Mouse (Mus musculus) adrenal gland, adult 18-20 months (tissue): ENCODE data around the gene Ncor1. TPM values are rescaled to one million over a fixed set of nuclear protein-coding genes. Genes with fewer than 3 reads are reported as not detected.
"Not testable (repeated sequence)": the region's sequence is repeated elsewhere in the genome, so short reads cannot be mapped to it uniquely, and the experiment has no call there.

Source experiments
- DNase-seq, 2 experiments: peaks; one replicate each; pipeline ENCODE4 v3.0.0; 2021 to 2022; ENCODE audit warnings: low spot score in 2 of 2
- total RNA-seq, 2 experiments: library from RNA; stranded (reverse); gene quantifications; 1 replicate in 1 of 2; 2 replicates in 1 of 2; pipeline ENCODE4 v1.2.3; 2021

Ncor1 gene
- total RNA-seq, 2 experiments from 2014 or later: 185 to 200 TPM

DNA sequence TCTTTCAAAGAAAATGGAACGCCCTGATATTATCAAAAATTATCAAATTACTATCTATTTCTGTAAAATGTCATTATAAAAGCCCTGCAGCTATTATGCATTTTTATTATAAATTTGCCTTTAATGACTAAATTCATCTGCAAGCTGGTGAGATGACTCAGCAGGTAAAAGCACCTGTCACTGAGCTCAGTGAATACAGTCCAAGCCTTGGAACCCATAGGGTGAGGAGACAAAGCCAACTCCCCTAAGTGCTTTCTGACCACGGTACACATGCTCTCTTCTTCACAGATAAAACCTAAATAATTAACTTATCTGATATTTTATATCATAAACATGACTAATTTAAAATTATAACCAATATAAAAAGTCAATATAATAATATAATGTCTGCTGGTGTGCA lies 86.6 kb downstream of the Ncor1 start:
- no peak for DNase-seq

DNA sequence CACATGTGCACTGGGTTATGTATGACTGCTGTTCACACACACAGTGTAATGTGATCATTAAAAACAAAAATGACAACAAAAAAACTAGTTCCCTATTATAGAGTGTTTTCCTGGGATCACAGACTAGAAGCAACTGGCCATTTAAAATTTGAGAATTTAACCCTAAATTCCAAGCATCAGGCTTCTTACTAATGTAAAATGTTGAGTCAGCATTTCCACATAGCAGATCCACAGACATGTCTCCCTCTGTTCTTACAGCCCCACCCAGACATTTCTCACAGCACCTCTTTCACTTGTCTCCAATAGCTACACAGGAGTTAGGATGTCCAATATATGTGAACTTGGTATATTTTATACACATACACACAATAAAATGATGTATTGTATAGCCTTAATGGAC lies 88.4 kb downstream of the Ncor1 start:
- DNase-seq: no peak

DNA sequence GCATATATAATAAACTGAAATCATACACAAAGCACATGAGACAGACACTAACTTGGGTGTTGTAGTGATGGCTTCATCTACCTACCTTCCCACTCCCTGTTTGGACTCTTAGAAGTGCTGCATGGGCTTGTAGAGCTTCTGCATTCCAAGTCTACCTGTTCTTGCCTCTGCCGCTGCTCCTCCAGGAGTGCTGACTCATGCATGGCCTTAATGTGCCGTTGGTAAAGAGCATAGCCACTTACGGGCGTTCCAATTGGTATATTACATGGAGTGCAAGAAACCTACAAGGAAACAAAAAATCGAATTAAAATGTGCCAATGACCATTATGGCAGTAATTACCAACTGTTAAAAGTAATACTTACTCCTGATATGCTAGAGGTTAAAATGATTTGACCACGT lies 91.5 kb downstream of the Ncor1 start:
- DNase-seq: no peak

DNA sequence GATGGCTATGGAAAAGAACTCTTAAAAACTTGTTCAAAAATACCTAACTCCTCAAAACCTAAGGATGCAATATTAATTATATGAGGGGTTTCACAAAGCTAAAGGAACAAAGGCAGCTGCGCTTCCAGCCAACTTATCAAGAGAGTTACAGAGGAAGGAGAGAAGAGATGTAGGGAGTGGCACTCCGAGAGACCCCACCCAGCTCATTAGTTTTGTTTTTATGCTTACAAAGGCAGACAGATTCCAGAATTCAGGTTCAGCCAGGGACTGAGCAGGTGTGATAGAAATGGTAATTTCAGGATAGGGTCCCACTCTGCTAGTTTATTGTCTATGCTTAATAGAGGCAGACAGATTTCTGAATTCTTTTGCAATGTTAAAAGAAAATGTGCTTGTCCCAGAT lies 103.1 kb downstream of the Ncor1 start:
- no peak for DNase-seq

DNA sequence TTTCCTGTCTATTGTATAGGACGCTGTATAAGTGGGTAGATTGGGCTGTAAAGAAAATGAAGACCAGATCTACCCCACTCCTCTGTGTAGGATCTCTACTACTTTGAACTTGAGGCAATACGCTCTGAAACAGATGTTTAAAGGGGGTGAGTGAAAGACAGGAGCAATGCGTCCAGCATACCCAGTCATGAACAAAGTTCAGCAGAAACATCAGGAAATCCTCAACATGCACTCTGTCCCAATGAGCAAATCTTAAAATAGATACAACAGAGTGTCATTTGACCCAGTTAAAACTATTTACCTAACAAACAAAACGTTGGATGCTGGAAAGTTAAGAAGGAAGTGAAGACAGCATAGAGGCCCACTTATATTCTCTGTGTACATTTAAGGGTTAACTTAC lies 106.4 kb downstream of the Ncor1 start:
- DNase-seq: no peak

DNA sequence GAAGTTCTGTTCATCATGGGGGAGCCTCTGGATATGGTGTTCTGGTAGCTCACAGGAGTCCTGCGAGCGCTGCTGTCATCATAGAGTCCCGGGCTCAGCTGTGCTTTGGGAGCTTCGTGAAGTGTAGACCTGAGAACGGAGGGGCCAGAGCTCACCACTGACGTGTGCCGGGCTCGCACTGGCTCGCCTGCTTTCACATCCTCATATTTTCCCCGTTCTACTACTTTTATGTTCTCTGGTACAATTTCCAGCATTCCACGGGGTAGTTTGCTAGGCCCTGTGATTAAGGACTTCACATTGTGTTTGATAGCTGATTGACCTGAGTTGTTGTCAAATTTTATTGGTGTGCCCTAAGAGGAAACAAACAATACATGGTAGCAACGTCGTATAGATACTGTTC lies 115.3 kb downstream of the Ncor1 start:
- no peak for DNase-seq

DNA sequence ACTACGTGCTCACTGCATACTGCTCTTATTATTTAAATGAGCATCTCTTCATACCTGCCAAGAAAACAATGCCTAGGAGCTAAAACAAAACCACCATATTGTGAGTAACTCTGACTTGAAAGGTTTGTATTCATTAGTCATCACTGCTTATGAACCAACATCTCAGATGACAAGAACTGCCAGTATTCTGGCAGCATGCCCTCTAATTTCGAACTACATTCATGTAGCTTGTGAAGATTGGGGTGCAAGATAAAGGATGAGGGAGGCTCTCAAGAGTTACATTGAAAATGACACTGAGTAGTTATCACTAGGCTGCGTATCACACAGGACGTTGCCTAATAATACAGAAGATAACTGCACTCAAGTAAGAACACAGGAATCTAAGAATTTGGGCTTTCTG lies 126.1 kb downstream of the Ncor1 start:
- no peak for DNase-seq

DNA sequence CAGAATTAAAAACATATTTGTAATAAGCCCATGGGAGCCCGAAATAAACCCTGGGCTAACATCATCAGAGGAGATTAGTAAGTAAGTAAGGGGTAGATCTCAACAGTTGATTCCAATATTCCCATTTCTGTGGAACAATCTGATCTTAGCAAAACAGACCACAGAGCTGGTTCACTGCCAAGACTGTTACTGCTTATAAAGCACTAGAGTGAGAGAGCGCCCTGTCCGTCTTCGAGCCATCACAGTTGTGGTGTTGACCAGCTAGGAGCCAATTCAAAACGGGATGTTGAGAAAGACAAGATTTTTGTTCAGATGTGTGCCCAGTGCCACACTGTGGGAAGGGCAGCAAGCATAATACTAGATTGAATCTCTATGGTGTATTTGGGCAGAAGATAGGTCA lies 127.2 kb downstream of the Ncor1 start:
- no peak for DNase-seq

DNA sequence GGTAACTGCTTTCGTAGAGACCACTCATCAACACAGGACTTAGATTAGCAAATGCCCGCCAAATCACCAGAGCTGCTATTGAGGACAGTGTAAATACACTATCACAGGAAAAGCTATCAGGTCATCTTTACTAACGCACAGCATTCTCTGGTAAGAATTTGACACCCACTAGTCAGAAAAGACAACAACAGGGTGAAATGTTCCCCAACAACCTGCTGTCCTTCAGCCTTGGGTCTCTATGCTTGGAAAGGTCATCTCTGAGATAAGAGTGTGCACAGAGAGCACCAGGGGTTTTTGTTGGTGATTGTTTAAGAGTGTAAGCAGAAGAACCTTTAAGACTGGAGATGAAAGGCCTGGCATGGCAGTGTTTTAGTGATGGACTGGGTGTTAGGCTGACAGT lies 134.7 kb downstream of the Ncor1 start:
- DNase-seq: no peak

DNA sequence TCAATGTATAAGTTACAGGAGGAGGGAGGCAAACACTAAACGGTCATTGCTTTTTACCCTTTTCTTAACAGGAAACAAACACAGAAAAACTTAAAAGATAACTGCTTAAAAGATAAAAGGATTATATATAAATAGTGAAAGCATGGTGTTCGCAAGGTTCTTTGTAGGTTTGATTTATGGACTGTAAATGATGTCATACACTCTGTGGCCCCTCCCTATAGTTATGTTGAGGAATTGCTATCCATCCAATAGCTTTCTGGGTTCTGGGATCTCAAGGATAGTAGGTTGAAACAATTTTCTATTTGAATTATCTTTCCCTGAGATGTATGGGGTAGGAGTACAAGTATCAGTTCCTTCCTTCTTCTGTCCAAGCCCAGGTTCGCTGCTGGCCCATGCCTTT lies 138.2 kb downstream of the Ncor1 start:
- DNase-seq: no peak

DNA sequence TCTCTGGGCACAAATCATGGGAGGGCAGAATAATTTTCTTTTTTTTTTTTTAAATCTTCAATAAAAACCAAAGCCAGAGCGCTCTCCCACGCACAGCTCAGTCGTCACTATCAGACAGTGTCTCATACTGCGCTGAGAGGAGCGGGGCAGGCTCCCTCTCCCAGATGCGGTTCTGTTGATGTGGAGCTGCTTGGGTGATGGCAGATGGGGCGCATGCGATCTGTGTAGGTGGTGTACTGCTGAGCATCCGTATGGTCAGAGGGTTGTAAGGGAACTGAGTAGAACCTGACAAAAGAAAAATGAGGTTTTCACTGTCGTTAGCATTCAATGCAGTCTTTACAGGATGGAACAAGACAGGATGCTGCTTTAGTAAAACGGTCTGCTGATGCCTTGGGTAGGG lies 140.6 kb downstream of the Ncor1 start:
- no peak for DNase-seq

DNA sequence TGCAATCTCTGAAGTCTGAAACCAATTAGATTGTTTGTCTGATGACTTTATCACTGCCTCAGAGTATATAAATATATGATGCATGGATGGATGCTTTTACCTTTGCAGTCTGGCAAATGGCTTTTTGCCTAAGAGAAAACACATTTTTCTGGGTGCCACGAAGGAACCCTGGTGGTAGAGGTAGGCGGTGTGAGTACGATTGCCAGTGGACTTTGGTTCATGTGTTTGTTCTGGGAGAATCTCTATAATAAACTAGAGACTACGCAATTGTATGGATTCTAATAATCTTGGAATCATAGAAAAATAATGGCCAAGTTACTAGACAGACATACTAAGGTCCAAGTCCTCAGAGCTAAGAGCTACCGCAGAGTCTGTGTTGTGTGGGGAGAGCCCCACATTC lies 143.4 kb downstream of the Ncor1 start:
- DNase-seq: no peak

DNA sequence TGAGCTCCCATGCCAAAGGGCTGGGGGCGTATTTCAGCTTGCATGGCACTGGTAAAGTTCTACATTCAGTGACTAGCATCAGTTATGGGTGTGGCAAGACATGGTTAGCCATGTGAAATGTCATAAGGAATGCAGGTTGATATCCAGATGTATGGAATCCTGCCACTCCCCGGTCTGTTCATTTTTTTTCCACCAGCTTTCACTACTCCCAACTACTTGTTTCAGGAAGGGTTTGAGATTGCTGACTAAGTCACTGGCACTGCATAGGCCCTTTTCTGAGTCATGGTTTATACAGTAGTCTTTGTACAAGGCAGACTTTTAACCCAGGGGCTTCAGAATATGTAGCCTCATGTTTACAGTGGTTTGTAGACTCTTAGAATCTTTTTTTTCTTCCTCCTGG lies 149.0 kb downstream of the Ncor1 start:
- no peak for DNase-seq

DNA sequence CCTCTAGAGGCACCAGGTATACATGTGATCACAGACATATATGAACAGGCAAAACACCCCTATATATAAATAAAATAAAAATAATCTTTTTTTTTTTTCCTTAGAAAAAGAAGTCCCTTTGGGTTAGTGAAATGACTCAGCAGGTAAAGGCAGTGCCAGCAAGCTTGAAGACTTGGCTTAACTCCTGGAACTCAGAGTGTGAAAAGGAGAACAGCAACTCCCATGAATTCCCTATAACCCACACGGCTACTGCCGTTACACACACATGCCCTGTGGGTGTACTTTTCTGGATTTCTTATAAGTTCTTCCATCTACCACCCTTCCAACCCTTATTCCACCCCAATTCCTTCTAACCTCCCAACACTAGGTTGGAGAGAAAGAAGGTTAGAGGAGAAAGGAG lies 152.5 kb downstream of the Ncor1 start:
- no peak for DNase-seq

DNA sequence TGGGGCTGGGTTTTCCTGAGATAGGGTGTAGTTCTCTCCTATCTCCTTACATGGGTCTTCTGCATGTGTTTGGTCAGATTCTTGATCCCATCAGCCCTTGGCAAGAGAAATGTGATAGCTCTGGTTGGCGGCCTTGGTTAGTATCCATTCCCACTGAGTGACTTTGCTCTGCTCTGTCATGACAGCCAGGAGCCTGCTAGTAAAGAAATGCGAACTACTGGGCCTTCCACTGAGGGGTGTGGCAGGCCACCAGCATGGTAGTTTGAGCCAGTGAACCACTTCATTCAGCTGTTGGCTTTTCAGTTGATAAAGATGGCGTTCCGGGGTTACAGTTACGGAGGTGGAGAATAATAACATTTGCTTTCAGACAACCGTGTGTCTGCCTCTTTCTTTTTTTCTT lies 159.5 kb downstream of the Ncor1 start:
- no peak for DNase-seq

DNA sequence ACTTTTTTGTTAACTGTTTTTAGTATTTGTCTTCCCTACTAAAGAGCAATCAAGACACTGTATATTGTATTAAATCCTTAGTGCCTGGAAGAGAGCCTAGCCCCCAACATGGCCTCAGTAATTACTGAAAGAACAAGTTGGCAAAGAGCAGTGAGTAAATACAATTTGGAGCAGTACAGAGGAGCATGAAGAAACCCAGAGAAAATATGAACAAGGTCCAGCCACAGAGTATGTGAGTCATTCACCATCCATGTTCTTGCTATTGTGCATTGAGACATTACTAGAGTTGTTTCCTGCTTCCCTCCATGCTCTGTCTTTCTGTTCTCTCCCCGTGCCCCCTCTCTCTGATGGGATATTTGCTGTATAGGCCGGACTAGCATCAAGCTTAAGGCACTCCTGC lies 164.2 kb downstream of the Ncor1 start:
- no peak for DNase-seq

DNA sequence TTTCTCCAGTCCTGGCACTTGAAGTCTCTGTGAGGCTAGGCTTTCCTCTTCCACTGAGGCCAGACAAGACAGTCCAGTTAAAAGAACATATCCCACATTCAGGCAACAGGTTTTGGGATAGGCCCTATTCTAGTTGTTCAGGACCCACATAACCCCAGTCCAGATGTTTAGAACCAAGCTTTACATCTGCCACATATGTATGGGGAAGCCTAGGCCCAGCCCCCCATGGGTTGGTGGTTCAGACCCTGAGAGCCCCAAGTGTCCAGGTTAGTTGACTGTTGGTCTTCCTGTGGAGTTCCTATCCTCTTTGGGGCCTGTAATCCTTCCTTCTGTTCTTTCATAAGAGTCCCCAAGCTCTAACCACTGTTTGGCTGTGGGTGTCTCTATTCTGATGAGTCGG lies 170.6 kb downstream of the Ncor1 start:
- no peak for DNase-seq

DNA sequence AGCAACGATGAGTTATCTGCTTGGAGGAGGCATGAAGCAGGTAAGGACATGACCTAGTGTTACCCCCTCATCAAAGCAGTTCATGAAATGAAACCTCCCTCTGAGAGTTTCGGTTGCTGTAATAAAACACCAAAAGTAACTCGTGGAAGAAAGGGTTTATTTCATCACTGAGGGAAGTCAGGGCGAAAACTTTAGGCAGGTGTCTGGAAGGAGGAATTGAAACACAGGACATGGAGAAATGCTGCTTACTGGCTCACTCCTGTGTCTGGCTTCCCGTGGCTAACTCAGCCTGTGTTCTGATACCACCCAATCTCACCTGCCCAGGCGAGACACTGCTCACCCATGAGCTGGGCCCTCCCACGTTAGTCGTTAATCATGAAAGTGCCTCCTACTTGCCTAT lies 173.3 kb downstream of the Ncor1 start:
- no peak for DNase-seq

DNA sequence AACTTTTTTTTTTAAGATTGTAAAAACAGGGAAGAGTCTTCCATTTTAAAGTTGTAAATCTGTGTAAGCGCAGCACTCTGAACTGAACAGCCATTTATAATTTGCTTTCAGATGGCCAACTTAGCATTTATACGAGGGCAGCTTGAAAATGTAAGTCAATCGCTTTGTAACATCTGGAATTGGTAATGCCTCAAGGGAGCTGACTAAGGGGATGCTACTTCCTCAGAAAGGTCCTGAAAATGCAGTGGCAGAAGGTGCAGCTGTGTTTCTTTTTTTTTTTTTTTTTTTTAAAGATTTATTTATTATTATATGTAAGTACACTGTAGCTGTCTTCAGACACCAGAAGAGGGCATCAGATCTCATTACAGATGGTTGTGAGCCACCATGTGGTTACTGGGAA lies 174.3 kb downstream of the Ncor1 start:
- DNase-seq: not testable (repeated sequence)

DNA sequence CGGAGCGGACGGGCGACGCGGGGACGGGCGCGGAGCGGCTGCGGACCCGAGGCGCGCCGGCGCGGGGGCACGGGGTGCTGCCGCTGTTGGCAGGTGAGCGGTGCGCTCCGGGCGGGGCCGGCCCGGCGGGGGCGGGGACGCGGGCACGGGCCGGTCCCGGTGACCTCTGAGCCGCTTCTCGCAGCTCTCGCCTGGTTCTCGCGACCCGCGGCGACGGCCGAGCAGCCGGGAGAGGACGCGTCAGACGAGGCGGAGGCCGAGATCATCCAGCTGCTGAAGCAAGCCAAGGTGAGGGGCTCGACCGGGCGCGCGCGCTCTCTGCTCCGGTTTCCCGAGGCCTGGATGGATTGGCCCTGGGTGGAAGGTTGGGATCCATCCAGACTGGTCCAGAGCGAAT lies 176.7 kb downstream of the Ncor1 start:
- DNase-seq: peak in 1 of 2 experiments; percentile 76

DNA sequence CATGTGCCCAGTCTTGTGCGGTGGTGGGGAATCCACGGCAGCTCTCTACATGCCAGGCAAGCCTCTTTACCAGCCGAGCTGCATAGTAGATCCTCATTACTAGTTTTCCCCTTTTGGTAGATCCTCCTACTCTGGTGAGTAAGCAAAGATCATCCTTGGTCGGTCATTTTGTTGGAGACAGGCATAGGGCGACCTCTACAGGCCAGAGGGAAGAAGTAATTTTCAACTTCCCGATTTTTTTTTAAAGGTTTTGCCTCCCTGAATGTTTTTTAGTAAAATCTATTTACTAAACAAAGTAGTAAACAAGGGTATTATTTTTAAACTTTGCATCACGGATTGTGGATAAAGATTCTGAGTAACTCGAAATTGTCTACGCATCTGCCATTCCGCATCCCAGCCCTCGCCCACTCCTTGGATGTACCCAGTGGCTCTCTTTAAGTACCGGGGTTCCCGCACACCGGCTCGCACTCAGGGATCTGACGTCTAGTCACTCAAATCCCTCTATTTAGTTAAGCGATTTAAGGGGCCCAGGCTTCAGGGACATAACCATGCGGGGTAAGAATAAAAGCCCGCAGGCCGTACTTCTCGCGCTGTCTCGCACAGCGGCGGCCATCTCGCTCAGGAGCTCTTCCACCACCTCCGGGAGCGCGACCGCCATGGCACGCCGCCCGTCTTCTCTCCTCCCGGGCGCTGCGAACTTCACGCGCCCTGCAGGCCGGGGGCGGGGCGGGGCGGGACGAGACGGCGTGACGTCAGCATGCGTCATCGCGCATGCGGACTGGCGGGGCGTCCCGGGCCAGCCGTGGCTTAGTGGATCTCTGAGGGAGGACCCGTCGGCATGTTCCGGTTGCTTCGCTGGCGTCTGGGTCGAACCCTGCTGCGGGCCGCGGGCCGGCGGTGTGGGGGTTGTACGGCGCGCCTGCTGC lies 177.4 kb downstream of the Ncor1 start, which contains the start of the genes Zswim7 and Ttc19:
Gene Zswim7 (minus strand): TSS at position 701 of the 926 bp plus-strand sequence.
Gene Ttc19 (plus strand): TSS at position 799 of the 926 bp plus-strand sequence.
- peak; percentile 93 to 95 for DNase-seq

DNA sequence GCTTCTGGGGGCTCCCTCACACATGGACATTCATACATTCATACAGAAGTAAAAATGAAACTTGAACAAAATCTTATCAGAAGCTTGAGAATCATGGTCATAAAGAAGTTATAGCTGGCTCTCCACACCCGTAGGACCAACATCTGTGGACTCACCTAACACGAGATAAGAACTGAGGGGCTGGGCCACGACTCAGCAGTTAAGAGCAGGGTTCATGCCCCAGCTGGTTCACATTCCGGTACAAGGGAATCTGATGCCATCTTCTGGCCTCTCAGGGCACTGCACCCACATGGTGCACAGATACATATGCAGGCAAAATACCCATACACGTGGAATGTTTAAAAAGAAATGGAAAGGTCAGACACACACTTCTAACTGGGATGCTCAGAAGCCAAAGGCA lies 180.3 kb downstream of the Ncor1 start:
- peak; percentile 55 to 60 for DNase-seq

DNA sequence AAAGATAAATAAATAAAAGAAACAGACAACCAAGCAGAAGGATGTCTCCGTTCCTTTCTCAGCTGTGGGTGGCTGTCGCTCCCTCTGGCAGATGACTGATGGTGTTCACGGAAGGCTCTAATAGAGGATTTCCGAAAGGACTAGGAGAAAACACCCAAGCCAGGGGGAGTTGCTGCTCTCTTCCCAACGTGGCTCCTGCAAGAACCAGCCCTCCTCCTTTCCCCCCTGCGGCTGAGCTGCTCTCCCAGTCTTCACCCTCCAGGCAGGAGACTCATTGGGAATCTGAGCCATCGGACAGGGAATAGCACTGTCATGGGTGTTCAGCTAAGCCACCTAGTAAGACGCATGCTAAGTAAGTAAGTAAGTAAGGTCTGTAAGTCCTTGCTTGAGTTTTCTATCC lies 181.3 kb downstream of the Ncor1 start:
- DNase-seq: no peak
